Mouse (Mus musculus): Measurements from ENCODE around the gene Tdrkh. TPM values are rescaled to one million over a fixed set of nuclear protein-coding genes. Genes with fewer than 3 reads are reported as not detected.

The Tdrkh gene
- polyA plus RNA-seq, 1 experiment from 2014 or later: 12.5 TPM

- Histone ChIP-seq H3K27me3 (ENCODE audit: control insufficient read depth, insufficient read depth, low read depth, low read length) (no peaks in the 10 kb centered on the region), H3K4me2 (ENCODE audit: low read depth, low read length) (no peak overlapping the region), H3K4me3 (ENCODE audit: low read length) (no peak overlapping the region), H3K36me3 (ENCODE audit: control insufficient read depth, insufficient read depth, low read length) (no peaks in the 10 kb centered on the region), H3K9ac (ENCODE audit: low read length) (no peak overlapping the region), H3K4me1 (replicated peaks; ENCODE audit: control insufficient read depth, insufficient read depth, low read length) (no peaks in the 10 kb centered on the region; the same call in 1 of the 2 replicates), H3K27ac (ENCODE audit: low read length) (no peak overlapping the region), H3K9me3 (ENCODE audit: control insufficient read depth, low read length) (no peaks in the 10 kb centered on the region)
- 77% methylated on average over 13 of the region's 13 CpGs for WGBS
- ATAC-seq (ENCODE audit: low read depth): no peak
Observed at GRCm38 (mm10) chr3:94465632-94466430, 52.8 kb downstream of the Tdrkh start.

DNA sequence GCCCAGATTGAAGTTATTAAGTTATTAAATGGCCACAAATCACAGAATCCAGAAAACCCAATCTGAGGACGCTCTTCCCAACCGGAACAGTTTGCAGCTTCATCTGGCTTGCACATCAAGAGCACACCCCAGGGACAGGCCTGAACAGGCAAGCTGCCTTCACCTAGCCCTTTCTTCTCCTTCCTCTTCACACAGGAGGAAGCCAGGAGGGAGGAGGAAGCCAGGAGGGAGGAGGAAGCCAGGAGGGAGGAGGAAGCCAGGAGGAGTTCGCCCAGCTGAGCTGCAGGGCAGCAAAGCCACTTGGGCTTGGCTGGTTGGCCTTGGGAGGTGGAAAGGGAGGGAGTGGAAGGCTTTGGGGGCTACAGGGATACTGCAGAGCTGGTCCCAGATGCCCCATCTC, 55.9 kb downstream of the Tdrkh start:
- Histone ChIP-seq H3K9ac (ENCODE audit: low read length) (no peak overlapping the region), H3K9me3 (ENCODE audit: control insufficient read depth, low read length) (no peaks in the 10 kb centered on the region), H3K4me1 (replicated peaks; ENCODE audit: control insufficient read depth, insufficient read depth, low read length) (no peaks in the 10 kb centered on the region; the same call in 1 of the 2 replicates), H3K27ac (ENCODE audit: low read length) (no peak overlapping the region), H3K27me3 (ENCODE audit: control insufficient read depth, insufficient read depth, low read depth, low read length) (no peaks in the 10 kb centered on the region), H3K36me3 (ENCODE audit: control insufficient read depth, insufficient read depth, low read length) (no peaks in the 10 kb centered on the region), H3K4me3 (ENCODE audit: low read length) (no peak overlapping the region), H3K4me2 (ENCODE audit: low read depth, low read length) (no peak overlapping the region)
- WGBS: 44% methylated on average over 3 of the region's 3 CpGs
- no peak for ATAC-seq (ENCODE audit: low read depth)

DNA sequence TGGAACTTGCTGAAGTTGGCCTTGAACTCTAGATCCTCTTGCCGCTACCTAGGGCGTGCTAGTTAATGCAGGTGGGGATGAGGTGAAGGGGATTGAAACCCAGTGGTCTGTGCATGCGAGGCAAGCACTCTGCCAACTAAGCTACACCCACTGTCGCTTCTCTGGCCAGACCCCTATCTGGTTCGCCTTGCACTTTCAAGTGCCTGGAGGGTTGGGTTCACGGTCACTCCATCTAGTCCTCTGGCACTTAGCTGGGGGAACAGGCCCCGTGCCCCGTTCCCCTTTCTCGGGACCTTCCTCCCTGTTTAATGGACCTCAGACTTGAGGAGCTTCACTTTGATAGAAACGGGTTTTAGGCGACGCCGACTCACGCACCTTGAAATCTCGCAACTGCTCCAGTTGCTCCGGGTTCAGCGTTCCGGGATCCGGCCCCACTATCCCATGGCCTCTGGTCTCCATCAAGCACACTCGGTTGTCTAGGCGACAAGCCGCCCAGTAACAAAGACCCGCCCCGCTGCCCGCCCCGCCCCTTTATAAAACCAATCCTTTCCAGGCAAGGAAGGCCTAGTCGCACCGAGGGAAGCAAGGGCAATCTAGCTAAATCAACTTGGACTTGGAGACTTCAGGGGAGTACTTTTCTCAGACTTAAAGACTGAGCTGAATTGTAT, 59.5 kb downstream of the Tdrkh start:
- no peaks in the 10 kb centered on the region for H3K36me3 ChIP-seq (ENCODE audit: control insufficient read depth, insufficient read depth, low read length)
- 8% methylated on average over 28 of the region's 28 CpGs for WGBS
- no peak overlapping the region for H3K9ac ChIP-seq (ENCODE audit: low read length)
- peak; percentile 87 for ATAC-seq (ENCODE audit: low read depth)
- peak overlapping the region; percentile 43; the same call in 1 of the 2 replicates for H3K27ac ChIP-seq (ENCODE audit: low read length)
- no peaks in the 10 kb centered on the region for H3K27me3 ChIP-seq (ENCODE audit: control insufficient read depth, insufficient read depth, low read depth, low read length)
- peak overlapping the region; percentile 42 for H3K4me2 ChIP-seq (ENCODE audit: low read depth, low read length)
- no peaks in the 10 kb centered on the region for H3K9me3 ChIP-seq (ENCODE audit: control insufficient read depth, low read length)
- H3K4me3 ChIP-seq (ENCODE audit: low read length): peak overlapping the region; percentile 27
- H3K4me1 ChIP-seq (replicated peaks; ENCODE audit: control insufficient read depth, insufficient read depth, low read length): no peaks in the 10 kb centered on the region; the same call in 1 of the 2 replicates

DNA sequence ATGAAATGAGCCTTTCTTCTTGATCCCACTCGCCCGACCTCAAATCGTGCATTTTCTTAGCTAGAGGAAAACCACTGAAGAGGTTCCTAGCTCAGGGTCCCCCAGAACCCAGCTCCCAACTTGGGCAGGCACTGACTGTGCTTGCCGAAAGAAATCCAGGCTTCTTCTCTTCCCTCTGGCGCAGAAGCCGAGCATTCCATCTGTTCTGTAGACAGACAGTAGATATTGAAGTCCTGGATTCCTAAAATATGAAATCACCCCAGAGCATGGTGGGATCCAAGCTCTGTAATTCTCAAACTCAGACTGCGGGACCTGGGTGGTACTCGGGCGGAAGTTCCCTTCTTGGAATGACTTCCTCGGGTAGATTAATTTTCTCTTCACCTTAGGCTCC, 60.0 kb downstream of the Tdrkh start:
- Histone ChIP-seq H3K4me3 (ENCODE audit: low read length) (no peak overlapping the region), H3K27me3 (ENCODE audit: control insufficient read depth, insufficient read depth, low read depth, low read length) (no peaks in the 10 kb centered on the region), H3K9me3 (ENCODE audit: control insufficient read depth, low read length) (no peaks in the 10 kb centered on the region), H3K4me1 (replicated peaks; ENCODE audit: control insufficient read depth, insufficient read depth, low read length) (no peaks in the 10 kb centered on the region; the same call in 1 of the 2 replicates), H3K36me3 (ENCODE audit: control insufficient read depth, insufficient read depth, low read length) (no peaks in the 10 kb centered on the region), H3K27ac (ENCODE audit: low read length) (peak overlapping the region; percentile 43; the same call in 1 of the 2 replicates), H3K4me2 (ENCODE audit: low read depth, low read length) (peak overlapping the region; percentile 42; the same call in 1 of the 2 replicates), H3K9ac (ENCODE audit: low read length) (no peak overlapping the region)
- ATAC-seq (ENCODE audit: low read depth): no peak
- 42% methylated on average over 10 of the region's 10 CpGs for WGBS

DNA sequence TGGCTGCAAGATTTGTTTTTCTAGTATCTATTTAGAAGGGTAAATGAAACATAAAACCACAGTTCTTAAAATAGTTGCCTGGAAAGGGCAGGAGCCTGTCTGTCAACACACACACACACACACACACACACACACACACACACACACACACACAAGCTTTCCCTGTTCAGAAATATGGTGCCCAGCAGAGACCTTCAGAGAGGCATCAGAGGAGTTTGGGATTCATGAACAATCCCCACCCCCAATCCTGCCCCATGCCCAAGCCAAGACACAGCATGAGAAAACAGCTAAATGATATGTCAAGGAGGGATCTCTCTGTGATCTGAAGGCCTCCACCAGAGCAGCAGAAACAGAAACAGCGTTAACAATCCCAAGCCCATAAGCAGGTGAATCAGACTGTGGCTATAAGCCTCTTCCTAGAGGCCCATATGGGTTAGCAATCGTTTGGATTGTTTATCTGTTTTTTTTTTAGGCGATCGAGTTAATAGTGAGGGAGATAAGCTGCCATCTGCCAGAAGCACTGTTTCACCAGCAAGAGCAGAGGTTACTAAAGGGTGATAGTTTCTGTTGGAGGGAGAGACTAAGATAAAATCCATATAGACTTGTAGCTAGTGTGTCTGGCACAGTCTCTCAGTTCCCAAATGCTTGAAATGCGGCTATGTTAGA, 60.6 kb downstream of the Tdrkh start:
- Histone ChIP-seq H3K4me2 (ENCODE audit: low read depth, low read length) (no peak overlapping the region), H3K9ac (ENCODE audit: low read length) (no peak overlapping the region), H3K9me3 (ENCODE audit: control insufficient read depth, low read length) (no peaks in the 10 kb centered on the region), H3K27me3 (ENCODE audit: control insufficient read depth, insufficient read depth, low read depth, low read length) (peaks cover under 1% of the 10 kb centered on the region; the same call in 1 of the 2 replicates), H3K36me3 (ENCODE audit: control insufficient read depth, insufficient read depth, low read length) (no peaks in the 10 kb centered on the region), H3K27ac (ENCODE audit: low read length) (no peak overlapping the region), H3K4me3 (ENCODE audit: low read length) (no peak overlapping the region), H3K4me1 (replicated peaks; ENCODE audit: control insufficient read depth, insufficient read depth, low read length) (no peaks in the 10 kb centered on the region; the same call in 1 of the 2 replicates)
- 42% methylated on average over 5 of the region's 5 CpGs for WGBS
- no peak for ATAC-seq (ENCODE audit: low read depth)

- no peak for ATAC-seq (ENCODE audit: low read depth)
- 55% methylated on average over 8 of the region's 8 CpGs for WGBS
- H3K4me3 ChIP-seq (ENCODE audit: low read length): no peak overlapping the region
Observed at GRCm38 (mm10) chr3:94476301-94477035, 63.4 kb downstream of the Tdrkh start.

GRCm38 (mm10) chr3:94477444-94477843, 64.4 kb downstream of the Tdrkh start:
- Histone ChIP-seq H3K4me2 (ENCODE audit: low read depth, low read length) (no peak overlapping the region), H3K9ac (ENCODE audit: low read length) (no peak overlapping the region), H3K27me3 (ENCODE audit: control insufficient read depth, insufficient read depth, low read depth, low read length) (peaks cover 2% of the 10 kb centered on the region; the same call in 1 of the 2 replicates), H3K4me1 (replicated peaks; ENCODE audit: control insufficient read depth, insufficient read depth, low read length) (no peaks in the 10 kb centered on the region; the same call in 1 of the 2 replicates), H3K4me3 (ENCODE audit: low read length) (no peak overlapping the region), H3K36me3 (ENCODE audit: control insufficient read depth, insufficient read depth, low read length) (no peaks in the 10 kb centered on the region), H3K9me3 (ENCODE audit: control insufficient read depth, low read length) (no peaks in the 10 kb centered on the region), H3K27ac (ENCODE audit: low read length) (no peak overlapping the region)
- no peak for ATAC-seq (ENCODE audit: low read depth)
- WGBS: 63% methylated on average over 4 of the region's 4 CpGs

More at GRCm38 (mm10) chr3:94476301-94477035, 63.4 kb downstream of the Tdrkh start:
- Histone ChIP-seq H3K9me3 (ENCODE audit: control insufficient read depth, low read length) (no peaks in the 10 kb centered on the region), H3K4me2 (ENCODE audit: low read depth, low read length) (no peak overlapping the region), H3K36me3 (ENCODE audit: control insufficient read depth, insufficient read depth, low read length) (no peaks in the 10 kb centered on the region), H3K4me1 (replicated peaks; ENCODE audit: control insufficient read depth, insufficient read depth, low read length) (no peaks in the 10 kb centered on the region; the same call in 1 of the 2 replicates), H3K27ac (ENCODE audit: low read length) (no peak overlapping the region), H3K9ac (ENCODE audit: low read length) (no peak overlapping the region), H3K27me3 (ENCODE audit: control insufficient read depth, insufficient read depth, low read depth, low read length) (peaks cover 2% of the 10 kb centered on the region; the same call in 1 of the 2 replicates)

DNA sequence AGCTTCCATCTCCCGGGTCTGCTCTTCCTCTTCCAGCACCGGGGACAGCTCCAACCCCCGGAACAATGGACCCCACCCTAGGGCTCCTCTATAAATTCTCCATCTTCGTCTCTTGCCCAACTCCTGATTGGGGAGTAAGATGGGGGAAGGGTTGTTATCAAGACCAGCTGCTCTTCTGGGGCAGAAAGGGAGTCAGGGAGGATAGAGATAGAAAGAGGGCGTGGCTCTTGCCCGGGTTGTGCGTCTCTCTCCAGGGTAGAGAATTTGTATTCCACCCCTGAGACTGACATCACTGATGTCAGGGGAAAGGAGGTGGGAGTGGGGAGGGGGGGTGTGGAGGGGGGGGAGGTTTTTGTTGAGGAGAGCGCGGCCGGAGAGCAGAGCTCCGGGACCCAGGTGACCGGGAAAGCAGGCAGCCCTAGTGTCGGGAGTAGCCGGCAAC, 64.9 kb downstream of the Tdrkh start, which contains the start of gene Celf3:
Gene Celf3, plus strand, starts transcription at position 315 of the 442 bp plus-strand sequence.
- Histone ChIP-seq H3K4me1 (replicated peaks; ENCODE audit: control insufficient read depth, insufficient read depth, low read length) (peaks cover 3% of the 10 kb centered on the region; the same call in 1 of the 2 replicates), H3K36me3 (ENCODE audit: control insufficient read depth, insufficient read depth, low read length) (no peaks in the 10 kb centered on the region), H3K4me2 (ENCODE audit: low read depth, low read length) (no peak within 1 kb of the TSS), H3K9me3 (ENCODE audit: control insufficient read depth, low read length) (no peaks in the 10 kb centered on the region), H3K27me3 (ENCODE audit: control insufficient read depth, insufficient read depth, low read depth, low read length) (peaks cover 2% of the 10 kb centered on the region; the same call in 1 of the 2 replicates), H3K4me3 (ENCODE audit: low read length) (no peak within 1 kb of the TSS), H3K9ac (ENCODE audit: low read length) (no peak within 1 kb of the TSS), H3K27ac (ENCODE audit: low read length) (no peak within 1 kb of the TSS)
- ATAC-seq (ENCODE audit: low read depth): peak; percentile 10; the same call in 1 of the 2 replicates
- 3% methylated on average over 14 of the region's 14 CpGs for WGBS
